Mouse (Mus musculus) liver, embryonic 16.5 days (tissue): ENCODE data around the gene Ric8b. TPM values are rescaled to one million over a fixed set of nuclear protein-coding genes. Genes with fewer than 3 reads are reported as not detected.

Experiments
- ATAC-seq: fragments of 200-750 bp; cut with Nextera tagmentation; 2 replicates; pipeline ENCODE4 v1.8.0; 2017; ENCODE audit warnings: low read depth, mild to moderate bottlenecking, moderate number of reproducible peaks, moderate library complexity
- H3K27ac ChIP-seq: fragments of 300-500 bp; sonication (generic); 2 replicates; pipeline ENCODE4 v1.5.1; 2014; ENCODE audit warnings: mild to moderate bottlenecking, low read length
- H3K27me3 ChIP-seq: fragments of 300-500 bp; sonication (generic); 2 replicates; pipeline ENCODE4 v1.6.1; 2014; ENCODE audit warnings: low read depth, low read length, mixed read lengths; ENCODE audit not compliant: control insufficient read depth, insufficient read depth
- H3K36me3 ChIP-seq: fragments of 300-500 bp; sonication (generic); 2 replicates; pipeline ENCODE4 v1.6.1; 2014; ENCODE audit warnings: mild to moderate bottlenecking; ENCODE audit not compliant: control insufficient read depth, insufficient read depth
- H3K4me1 ChIP-seq: fragments of 300-500 bp; sonication (generic); 2 replicates; pipeline ENCODE4 v1.6.1; 2014; ENCODE audit warnings: low read depth, low read length, mixed read lengths; ENCODE audit not compliant: control insufficient read depth
- H3K4me2 ChIP-seq: fragments of 300-500 bp; sonication (generic); 2 replicates; pipeline ENCODE4 v1.6.1; 2014; ENCODE audit warnings: low read depth, low read length, mixed read lengths
- H3K4me3 ChIP-seq: fragments of 300-500 bp; sonication (generic); 2 replicates; pipeline ENCODE4 v1.5.1; 2014; ENCODE audit warnings: low read depth, mild to moderate bottlenecking, low read length
- H3K9ac ChIP-seq: fragments of 300-500 bp; sonication (generic); 2 replicates; pipeline ENCODE4 v1.6.1; 2014; ENCODE audit warnings: low read depth, low read length
- H3K9me3 ChIP-seq: fragments of 300-500 bp; sonication (generic); replicated peaks from 2 replicates; pipeline ENCODE4 v1.6.1; 2016; ENCODE audit warnings: low read length; ENCODE audit not compliant: control insufficient read depth
- WGBS: fragments of 180-500 bp; shearing (Covaris S2); extraction: QIAGEN DNeasy Blood & Tissue Kit; methylation state at CpG from one replicate; pipeline ENCODE4 v1.1.7; 2014; ENCODE audit not compliant: insufficient replicate concordance; 5-methylcytosine and 5-hydroxymethylcytosine counted together
- polyA plus RNA-seq: library from polyadenylated mRNA; unstranded; fragments of >200 nt; fragmentation: Nextera tagmentation; extraction: Ambion mirVana; gene quantifications from 2 replicates; pipeline ENCODE4 v1.2.1, GENCODE M21; 2015

Ric8b gene
- polyA plus RNA-seq, 1 experiment from 2014 or later: 3.2 TPM

- 0 out of 2 replicates have a peak, but pooled peaks have one; percentile 32 for ATAC-seq
- WGBS: 37% methylated on average over 7 of the region's 7 CpGs
- 0 out of 2 replicates have a peak overlapping the region, but pooled peaks have one; percentile 33 for H3K27ac ChIP-seq
These were observed 89.3 kb downstream of the Ric8b start for GRCm38 (mm10) chr10:85006573-85007310.

DNA sequence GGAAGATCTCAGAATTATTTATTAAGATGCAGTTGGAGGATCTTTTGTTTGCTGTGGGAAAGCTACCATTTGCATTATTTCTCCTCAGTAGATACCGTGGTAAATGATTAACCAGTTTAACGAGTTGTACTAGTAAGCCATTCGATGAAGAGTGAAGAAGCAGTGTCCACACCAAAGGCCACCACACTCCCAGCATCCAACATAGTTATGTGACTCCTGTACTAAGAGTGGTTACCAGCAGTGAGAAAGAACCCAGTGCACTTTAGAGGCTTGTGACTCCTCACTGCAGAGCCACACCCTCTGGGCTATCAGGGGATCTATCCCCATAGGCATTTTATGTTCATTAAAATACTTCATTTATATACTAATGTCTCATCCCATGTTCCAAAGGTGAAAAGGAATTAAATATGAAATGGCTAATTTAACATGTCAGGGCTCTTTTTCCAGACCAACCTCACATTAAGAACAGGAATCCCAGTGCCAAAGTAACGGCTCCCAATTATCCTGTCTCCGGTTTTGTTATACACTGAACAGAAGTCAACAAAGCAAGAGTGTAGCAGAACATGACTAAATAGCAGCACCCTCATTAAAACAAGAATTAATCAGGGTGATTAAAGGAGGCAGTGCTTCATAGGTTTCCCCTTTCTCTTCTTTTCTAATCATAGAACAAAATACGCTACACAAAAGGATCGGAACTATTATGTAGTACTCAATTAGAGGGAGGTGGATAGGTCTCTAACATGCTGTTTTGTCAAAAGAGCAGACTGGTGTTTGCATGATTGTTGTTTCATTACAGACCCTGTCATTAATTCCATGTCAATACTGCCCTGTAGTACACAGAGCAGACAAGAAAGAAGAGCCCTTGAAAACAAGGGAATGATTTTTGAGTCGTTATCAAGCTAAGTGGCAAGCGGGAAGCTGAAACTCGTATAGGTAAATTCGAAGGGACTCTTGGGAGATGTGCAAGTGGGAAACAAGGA, 90.7 kb downstream of the Ric8b start:
- Histone ChIP-seq H3K4me3 (no peak overlapping the region), H3K4me1 (peaks cover 19% of the 10 kb centered on the region), H3K4me2 (no peak overlapping the region), H3K9ac (no peak overlapping the region), H3K9me3 (no peaks in the 10 kb centered on the region), H3K27ac (no peak overlapping the region), H3K27me3 (no peaks in the 10 kb centered on the region), H3K36me3 (no peaks in the 10 kb centered on the region)
- 78% methylated on average over 11 of the region's 11 CpGs for WGBS
- ATAC-seq: peak; percentile 65

More at GRCm38 (mm10) chr10:85006573-85007310, 89.3 kb downstream of the Ric8b start:
- Histone ChIP-seq H3K4me3 (no peak overlapping the region), H3K9me3 (no peaks in the 10 kb centered on the region), H3K4me2 (no peak overlapping the region), H3K27me3 (no peaks in the 10 kb centered on the region), H3K4me1 (peaks cover 16% of the 10 kb centered on the region), H3K36me3 (no peaks in the 10 kb centered on the region), H3K9ac (no peak overlapping the region)

- no peak for ATAC-seq
- Histone ChIP-seq H3K36me3 (no peaks in the 10 kb centered on the region; the same call in 1 of the 2 replicates), H3K9me3 (no peaks in the 10 kb centered on the region), H3K27me3 (no peaks in the 10 kb centered on the region), H3K4me2 (no peak overlapping the region), H3K27ac (no peak overlapping the region), H3K9ac (no peak overlapping the region), H3K4me3 (no peak overlapping the region), H3K4me1 (peaks cover 17% of the 10 kb centered on the region)
- 73% methylated on average over 2 of the region's 2 CpGs for WGBS
These were observed 93.7 kb downstream of the Ric8b start for GRCm38 (mm10) chr10:85011066-85011465.

- Histone ChIP-seq H3K9me3 (no peaks in the 10 kb centered on the region), H3K9ac (no peak overlapping the region), H3K4me1 (peaks cover 3% of the 10 kb centered on the region), H3K27ac (no peak overlapping the region), H3K27me3 (no peaks in the 10 kb centered on the region), H3K4me3 (no peak overlapping the region), H3K4me2 (no peak overlapping the region), H3K36me3 (no peaks in the 10 kb centered on the region; the same call in 1 of the 2 replicates)
- WGBS: 14% methylated on average over 1 of the region's 1 CpGs
- ATAC-seq: no peak
These were observed 96.0 kb downstream of the Ric8b start for GRCm38 (mm10) chr10:85013464-85013863.

DNA sequence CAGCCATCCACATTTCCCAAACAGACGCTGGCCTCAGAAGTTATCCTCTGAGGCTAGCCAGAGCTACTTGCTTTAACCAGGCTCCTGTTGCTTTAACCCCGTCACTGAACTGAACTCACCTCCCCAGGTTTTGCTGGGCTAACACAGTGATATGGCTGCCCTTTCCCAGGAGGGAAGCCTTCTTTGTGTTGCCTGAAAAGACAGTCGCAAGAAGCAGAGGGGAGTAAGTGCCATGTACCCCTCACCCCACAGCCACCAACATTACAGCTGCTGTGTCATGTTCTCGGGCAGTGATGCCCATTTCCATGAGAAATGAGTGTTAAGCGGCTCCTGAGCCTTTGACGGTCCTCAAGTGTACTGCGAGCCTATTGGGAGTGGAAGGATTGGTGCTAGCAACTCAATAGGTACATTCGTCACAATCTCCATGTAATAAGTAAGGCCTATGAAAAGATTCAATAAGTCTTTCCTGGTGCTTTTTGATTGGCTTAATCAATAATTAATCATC, 96.6 kb downstream of the Ric8b start:
- peaks cover 3% of the 10 kb centered on the region for H3K4me1 ChIP-seq
- no peak overlapping the region for H3K4me3 ChIP-seq
- no peak for ATAC-seq
- 71% methylated on average over 8 of the region's 8 CpGs for WGBS
- H3K9ac ChIP-seq: no peak overlapping the region
- H3K36me3 ChIP-seq: no peaks in the 10 kb centered on the region; the same call in 1 of the 2 replicates
- no peaks in the 10 kb centered on the region for H3K27me3 ChIP-seq
- no peak overlapping the region for H3K4me2 ChIP-seq
- no peak overlapping the region for H3K27ac ChIP-seq
- H3K9me3 ChIP-seq: no peaks in the 10 kb centered on the region

GRCm38 (mm10) chr10:85014456-85014976, 97.1 kb downstream of the Ric8b start:
- no peaks in the 10 kb centered on the region for H3K9me3 ChIP-seq
- no peak for ATAC-seq
- H3K4me2 ChIP-seq: no peak overlapping the region
- no peak overlapping the region for H3K4me3 ChIP-seq
- H3K4me1 ChIP-seq: peaks cover 3% of the 10 kb centered on the region
- no peaks in the 10 kb centered on the region; the same call in 1 of the 2 replicates for H3K36me3 ChIP-seq
- WGBS: 75% methylated on average over 9 of the region's 9 CpGs
- no peak overlapping the region for H3K9ac ChIP-seq
- H3K27ac ChIP-seq: no peak overlapping the region
- no peaks in the 10 kb centered on the region for H3K27me3 ChIP-seq

DNA sequence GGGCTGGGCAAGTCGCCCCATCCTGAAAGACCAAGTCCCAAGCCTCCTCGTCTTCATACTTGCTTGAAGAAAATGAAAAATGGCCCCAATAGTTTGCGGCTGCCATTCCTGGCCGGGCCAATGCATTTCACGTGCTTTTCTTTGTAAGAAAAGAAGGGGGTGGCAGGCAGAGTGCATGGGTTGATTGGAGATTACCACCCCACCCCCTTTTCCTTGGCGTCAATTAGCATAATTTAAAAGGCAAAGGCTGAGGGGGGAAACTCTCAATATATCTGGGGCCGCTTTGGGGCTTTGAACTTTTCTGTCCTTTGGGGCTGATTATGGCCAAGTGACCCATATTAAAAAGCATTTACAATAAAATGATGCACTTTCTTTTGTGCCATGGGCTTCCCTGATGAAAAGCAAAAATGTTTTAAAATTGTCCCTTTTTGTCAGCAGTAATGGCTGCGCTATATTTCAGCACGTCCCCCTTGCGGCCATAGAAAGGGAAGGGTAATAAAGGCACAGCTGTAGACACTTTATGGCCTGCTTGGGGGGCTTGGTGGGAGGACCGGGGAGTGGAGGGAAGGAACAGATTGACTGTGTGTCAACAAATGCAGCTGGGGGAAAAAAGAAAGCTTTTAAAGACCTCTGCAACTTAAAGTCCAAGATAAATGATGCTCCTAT, 105.4 kb downstream of the Ric8b start:
- Histone ChIP-seq H3K4me3 (no peak overlapping the region), H3K9ac (no peak overlapping the region), H3K36me3 (no peaks in the 10 kb centered on the region), H3K4me1 (peaks cover 6% of the 10 kb centered on the region), H3K4me2 (no peak overlapping the region), H3K9me3 (no peaks in the 10 kb centered on the region), H3K27ac (no peak overlapping the region), H3K27me3 (no peaks in the 10 kb centered on the region)
- no peak for ATAC-seq
- 59% methylated on average over 11 of the region's 11 CpGs for WGBS

DNA sequence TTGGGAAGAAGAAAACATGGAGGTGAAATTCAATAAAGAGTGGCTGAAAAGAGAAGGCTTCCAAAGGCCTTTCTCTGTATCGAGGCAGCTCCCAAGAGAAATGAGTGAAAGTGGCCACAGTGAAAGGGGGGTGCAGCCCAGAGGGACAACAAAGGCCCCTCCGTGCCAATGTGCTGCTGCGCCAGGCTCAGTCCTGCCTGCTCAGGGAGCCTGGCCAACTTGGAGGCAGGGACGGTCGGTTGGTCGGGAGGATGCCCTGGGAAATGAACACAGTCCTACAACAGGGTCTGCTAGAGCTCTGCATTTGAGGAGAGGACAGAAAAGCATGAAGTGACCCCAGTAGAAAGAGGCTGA, 105.9 kb downstream of the Ric8b start:
- no peak for ATAC-seq
- H3K4me2 ChIP-seq: no peak overlapping the region
- H3K4me1 ChIP-seq: peaks cover 9% of the 10 kb centered on the region
- no peaks in the 10 kb centered on the region for H3K27me3 ChIP-seq
- no peak overlapping the region for H3K4me3 ChIP-seq
- H3K27ac ChIP-seq: no peak overlapping the region
- no peaks in the 10 kb centered on the region for H3K36me3 ChIP-seq
- 62% methylated on average over 6 of the region's 6 CpGs for WGBS
- no peaks in the 10 kb centered on the region for H3K9me3 ChIP-seq
- no peak overlapping the region for H3K9ac ChIP-seq
